Mouse (Mus musculus): Measurements from ENCODE around the gene Zfp800. TPM values are rescaled to one million over a fixed set of nuclear protein-coding genes. Genes with fewer than 3 reads are reported as not detected.

Gene Zfp800
- polyA plus RNA-seq, 1 experiment from 2014 or later = 19.2 TPM

GRCm38 (mm10) chr6:28420361-28420760 is 22.6 kb upstream of the Zfp800 start:
- H3K27ac ChIP-seq (ENCODE audit: low read depth, low read length) = no peak overlapping the region
- WGBS = 69% methylated on average over 17 of the region's 17 CpGs
- no peaks in the 10 kb centered on the region for H3K27me3 ChIP-seq (replicated peaks; ENCODE audit: control insufficient read depth, insufficient read depth, low read length)
- TF ChIP-seq CTCF (IDR thresholded peaks at IDR 0.05; ENCODE audit: low read depth) = no peak
- H3K4me3 ChIP-seq (ENCODE audit: low read depth, low read length) = peak overlapping the region; percentile 69
- 0 out of 2 replicates have a peak, but pooled peaks cover 7% of the 10 kb centered on the region for H3K4me1 ChIP-seq (replicated peaks; ENCODE audit: control insufficient read depth, insufficient read depth, low read length)
- ATAC-seq = no peak
- no peaks in the 10 kb centered on the region for H3K9me3 ChIP-seq (ENCODE audit: control insufficient read depth)
- peak overlapping the region; percentile 96 for H3K4me2 ChIP-seq (replicated peaks; ENCODE audit: low read depth)
- 0 out of 2 replicates have a peak overlapping the region, but pooled peaks have one; percentile 74 for H3K9ac ChIP-seq (ENCODE audit: low read depth, low read length)
- peaks cover 25% of the 10 kb centered on the region for H3K36me3 ChIP-seq (ENCODE audit: control insufficient read depth, insufficient read depth)

DNA sequence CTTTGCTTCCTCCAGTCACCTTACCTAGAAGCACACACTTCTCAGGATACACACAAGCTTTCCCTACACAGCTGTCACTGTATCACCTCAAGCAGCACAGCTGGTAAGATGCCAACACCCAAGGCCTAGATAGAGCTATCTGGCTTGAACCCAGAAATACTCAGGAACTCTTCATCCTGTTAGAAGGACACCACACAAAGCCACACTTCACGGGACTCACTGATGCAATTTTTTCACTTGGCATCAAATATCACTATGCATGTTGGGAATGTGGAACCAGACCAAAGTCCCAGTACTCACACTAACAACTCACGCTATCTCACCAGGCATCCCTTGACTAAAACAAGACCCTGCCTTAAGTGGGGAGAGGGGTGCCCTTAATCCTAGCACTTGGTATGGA is 21.9 kb upstream of the Zfp800 start:
- H3K27me3 ChIP-seq (replicated peaks; ENCODE audit: control insufficient read depth, insufficient read depth, low read length) = no peaks in the 10 kb centered on the region
- H3K4me3 ChIP-seq (ENCODE audit: low read depth, low read length) = no peak overlapping the region
- H3K4me1 ChIP-seq (replicated peaks; ENCODE audit: control insufficient read depth, insufficient read depth, low read length) = 0 out of 2 replicates have a peak, but pooled peaks cover 7% of the 10 kb centered on the region
- no peak overlapping the region for H3K27ac ChIP-seq (ENCODE audit: low read depth, low read length)
- no peak for TF ChIP-seq CTCF (IDR thresholded peaks at IDR 0.05; ENCODE audit: low read depth)
- peak overlapping the region; percentile 96 for H3K4me2 ChIP-seq (replicated peaks; ENCODE audit: low read depth)
- ATAC-seq = no peak
- no peaks in the 10 kb centered on the region for H3K9me3 ChIP-seq (ENCODE audit: control insufficient read depth)
- peaks cover 29% of the 10 kb centered on the region for H3K36me3 ChIP-seq (ENCODE audit: control insufficient read depth, insufficient read depth)
- WGBS = 53% methylated on average over 2 of the region's 2 CpGs
- H3K9ac ChIP-seq (ENCODE audit: low read depth, low read length) = no peak overlapping the region

GRCm38 (mm10) chr6:28418449-28418848 is 20.6 kb upstream of the Zfp800 start:
- Histone ChIP-seq H3K27me3 (replicated peaks; ENCODE audit: control insufficient read depth, insufficient read depth, low read length) (no peaks in the 10 kb centered on the region), H3K36me3 (ENCODE audit: control insufficient read depth, insufficient read depth) (peaks cover 29% of the 10 kb centered on the region), H3K27ac (ENCODE audit: low read depth, low read length) (no peak overlapping the region), H3K4me3 (ENCODE audit: low read depth, low read length) (no peak overlapping the region), H3K9ac (ENCODE audit: low read depth, low read length) (no peak overlapping the region), H3K4me2 (replicated peaks; ENCODE audit: low read depth) (no peak overlapping the region; the same call in 1 of the 2 replicates), H3K9me3 (ENCODE audit: control insufficient read depth) (no peaks in the 10 kb centered on the region), H3K4me1 (replicated peaks; ENCODE audit: control insufficient read depth, insufficient read depth, low read length) (0 out of 2 replicates have a peak, but pooled peaks cover 7% of the 10 kb centered on the region)
- 70% methylated on average over 13 of the region's 14 CpGs for WGBS
- peak; percentile 32 for TF ChIP-seq CTCF (IDR thresholded peaks at IDR 0.05; ENCODE audit: low read depth)
- ATAC-seq = no peak

DNA sequence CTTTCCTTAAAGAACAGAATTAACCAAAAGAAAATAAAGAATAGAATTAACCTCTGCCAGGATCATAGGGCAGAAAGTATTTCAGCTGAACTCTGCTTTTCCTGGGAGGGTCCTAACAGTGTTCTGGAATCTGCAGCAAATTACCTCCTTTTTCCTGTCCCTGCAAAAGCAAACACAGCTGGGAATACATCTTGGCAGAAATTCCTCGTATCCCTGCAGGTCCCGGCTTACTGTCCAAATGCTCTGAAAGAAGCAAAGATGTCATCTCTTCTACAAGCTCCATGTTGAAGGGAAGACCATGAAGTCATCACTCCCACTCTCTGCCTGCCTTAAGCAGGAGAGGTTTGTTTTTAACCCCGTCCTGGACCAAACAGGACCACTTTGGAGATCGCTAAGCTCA is 19.2 kb upstream of the Zfp800 start:
- H3K27me3 ChIP-seq (replicated peaks; ENCODE audit: control insufficient read depth, insufficient read depth, low read length) = no peaks in the 10 kb centered on the region
- 62% methylated on average over 4 of the region's 4 CpGs for WGBS
- ATAC-seq = no peak
- H3K27ac ChIP-seq (ENCODE audit: low read depth, low read length) = no peak overlapping the region
- H3K9ac ChIP-seq (ENCODE audit: low read depth, low read length) = no peak overlapping the region
- H3K4me2 ChIP-seq (replicated peaks; ENCODE audit: low read depth) = no peak overlapping the region
- H3K4me3 ChIP-seq (ENCODE audit: low read depth, low read length) = no peak overlapping the region
- H3K9me3 ChIP-seq (ENCODE audit: control insufficient read depth) = no peaks in the 10 kb centered on the region
- peaks cover 29% of the 10 kb centered on the region for H3K36me3 ChIP-seq (ENCODE audit: control insufficient read depth, insufficient read depth)
- no peak for TF ChIP-seq CTCF (IDR thresholded peaks at IDR 0.05; ENCODE audit: low read depth)
- 0 out of 2 replicates have a peak, but pooled peaks cover 7% of the 10 kb centered on the region for H3K4me1 ChIP-seq (replicated peaks; ENCODE audit: control insufficient read depth, insufficient read depth, low read length)

GRCm38 (mm10) chr6:28411236-28411635 is 13.4 kb upstream of the Zfp800 start:
- Histone ChIP-seq H3K4me2 (replicated peaks; ENCODE audit: low read depth) (no peak overlapping the region), H3K4me1 (replicated peaks; ENCODE audit: control insufficient read depth, insufficient read depth, low read length) (no peaks in the 10 kb centered on the region), H3K9me3 (ENCODE audit: control insufficient read depth) (no peaks in the 10 kb centered on the region), H3K27ac (ENCODE audit: low read depth, low read length) (no peak overlapping the region), H3K4me3 (ENCODE audit: low read depth, low read length) (no peak overlapping the region), H3K27me3 (replicated peaks; ENCODE audit: control insufficient read depth, insufficient read depth, low read length) (no peaks in the 10 kb centered on the region), H3K36me3 (ENCODE audit: control insufficient read depth, insufficient read depth) (peaks cover 9% of the 10 kb centered on the region; the same call in 1 of the 2 replicates), H3K9ac (ENCODE audit: low read depth, low read length) (no peak overlapping the region)
- 70% methylated on average over 2 of the region's 2 CpGs for WGBS
- TF ChIP-seq CTCF (IDR thresholded peaks at IDR 0.05; ENCODE audit: low read depth) = no peak
- ATAC-seq = no peak

DNA sequence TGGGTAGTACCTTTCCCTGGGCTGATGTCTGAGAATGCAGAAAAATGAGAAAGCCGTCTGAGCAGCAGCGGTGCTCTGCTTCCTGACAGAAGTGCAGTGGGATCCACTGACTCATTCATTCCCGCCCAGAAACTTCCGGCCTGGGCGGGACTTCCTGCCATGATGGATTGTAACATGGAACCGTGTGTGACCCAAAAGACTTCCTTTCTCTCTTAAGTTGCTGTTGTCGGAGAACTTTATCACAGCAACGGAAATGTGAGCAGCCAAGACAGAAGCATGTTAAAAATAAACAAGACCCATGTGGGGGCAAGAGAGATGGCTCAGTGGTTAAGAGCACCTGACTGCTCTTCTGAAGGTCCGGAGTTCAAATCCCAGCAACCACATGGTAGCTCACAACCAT is 12.2 kb upstream of the Zfp800 start:
- peaks cover 1% of the 10 kb centered on the region; the same call in 1 of the 2 replicates for H3K36me3 ChIP-seq (ENCODE audit: control insufficient read depth, insufficient read depth)
- TF ChIP-seq CTCF (IDR thresholded peaks at IDR 0.05; ENCODE audit: low read depth) = no peak
- no peaks in the 10 kb centered on the region for H3K4me1 ChIP-seq (replicated peaks; ENCODE audit: control insufficient read depth, insufficient read depth, low read length)
- no peaks in the 10 kb centered on the region for H3K27me3 ChIP-seq (replicated peaks; ENCODE audit: control insufficient read depth, insufficient read depth, low read length)
- no peak for ATAC-seq
- no peak overlapping the region for H3K4me3 ChIP-seq (ENCODE audit: low read depth, low read length)
- H3K27ac ChIP-seq (ENCODE audit: low read depth, low read length) = no peak overlapping the region
- no peak overlapping the region for H3K9ac ChIP-seq (ENCODE audit: low read depth, low read length)
- 73% methylated on average over 9 of the region's 9 CpGs for whole genome bisulfite sequencing
- H3K9me3 ChIP-seq (ENCODE audit: control insufficient read depth) = no peaks in the 10 kb centered on the region
- H3K4me2 ChIP-seq (replicated peaks; ENCODE audit: low read depth) = no peak overlapping the region

GRCm38 (mm10) chr6:28399791-28400190 is 2.0 kb upstream of the Zfp800 start:
- Histone ChIP-seq H3K9me3 (ENCODE audit: control insufficient read depth) (peaks cover 2% of the 10 kb centered on the region; the same call in 1 of the 2 replicates), H3K9ac (ENCODE audit: low read depth, low read length) (no peak overlapping the region), H3K4me2 (replicated peaks; ENCODE audit: low read depth) (no peak overlapping the region), H3K4me3 (ENCODE audit: low read depth, low read length) (no peak overlapping the region), H3K27ac (ENCODE audit: low read depth, low read length) (no peak overlapping the region), H3K27me3 (replicated peaks; ENCODE audit: control insufficient read depth, insufficient read depth, low read length) (peaks cover 26% of the 10 kb centered on the region), H3K4me1 (replicated peaks; ENCODE audit: control insufficient read depth, insufficient read depth, low read length) (no peaks in the 10 kb centered on the region), H3K36me3 (ENCODE audit: control insufficient read depth, insufficient read depth) (no peaks in the 10 kb centered on the region)
- peak; percentile 52 for TF ChIP-seq CTCF (IDR thresholded peaks at IDR 0.05; ENCODE audit: low read depth)
- 89% methylated on average over 4 of the region's 4 CpGs for WGBS
- no peak for ATAC-seq

All from intestine, postnatal 0 days (tissue).